Mouse (Mus musculus) forebrain, embryonic 10.5 days (tissue): ENCODE measurements at regions not wholly inside any gene's neighbourhood (a gene's known extent, or its start where the extent isn't known, plus 50 kb on each side); places are given as distances from the start of the nearest gene placed in this dataset.

Experiments
- DNase-seq: peaks from one replicate; pipeline ENCODE4 v3.0.0-alpha.2; 2017; ENCODE audit warnings: low spot score; ENCODE audit errors: extremely low spot score
- H3K27ac ChIP-seq: fragments of 300-500 bp; sonication (generic); 2 replicates; pipeline ENCODE4 v1.5.1; 2016; ENCODE audit warnings: mild to moderate bottlenecking
- H3K27me3 ChIP-seq: fragments of 300-500 bp; sonication (generic); 2 replicates; pipeline ENCODE4 v1.6.1; 2016; ENCODE audit warnings: mild to moderate bottlenecking; ENCODE audit not compliant: poor library complexity, severe bottlenecking
- H3K36me3 ChIP-seq: fragments of 300-500 bp; sonication (generic); replicated peaks from 2 replicates; pipeline ENCODE4 v1.6.1; 2016; ENCODE audit warnings: mild to moderate bottlenecking, moderate library complexity
- H3K4me1 ChIP-seq: fragments of 300-500 bp; sonication (generic); 2 replicates; pipeline ENCODE4 v1.6.1; 2016
- H3K4me3 ChIP-seq: fragments of 300-500 bp; sonication (generic); 2 replicates; pipeline ENCODE4 v1.5.1; 2016; ENCODE audit warnings: mild to moderate bottlenecking, moderate library complexity
- H3K9me3 ChIP-seq: fragments of 300-500 bp; sonication (generic); 2 replicates; pipeline ENCODE4 v1.6.1; 2016; ENCODE audit warnings: mild to moderate bottlenecking, moderate library complexity
- WGBS: fragments of 180-500 bp; shearing (Covaris S2); methylation state at CpG from one replicate; pipeline ENCODE4 v1.1.7; 2016; 5-methylcytosine and 5-hydroxymethylcytosine counted together

- WGBS: 94% methylated on average over 4 of the region's 4 CpGs
- no peak overlapping the region for H3K27ac ChIP-seq
- no peak for DNase-seq
Measured at GRCm38 (mm10) chr5:51679884-51680283, 112.4 kb upstream of the Ppargc1a start.

GRCm38 (mm10) chr5:51671190-51671589 lies 103.7 kb upstream of the Ppargc1a start:
- no peak for DNase-seq
- Histone ChIP-seq H3K27ac (no peak overlapping the region), H3K27me3 (no peaks in the 10 kb centered on the region), H3K36me3 (no peaks in the 10 kb centered on the region), H3K9me3 (no peaks in the 10 kb centered on the region), H3K4me3 (no peak overlapping the region), H3K4me1 (no peaks in the 10 kb centered on the region)
- WGBS: 94% methylated on average over 5 of the region's 5 CpGs

More at GRCm38 (mm10) chr5:51679884-51680283, 112.4 kb upstream of the Ppargc1a start:
- H3K4me3 ChIP-seq: no peak overlapping the region
- H3K27me3 ChIP-seq: no peaks in the 10 kb centered on the region
- H3K4me1 ChIP-seq: no peaks in the 10 kb centered on the region
- H3K36me3 ChIP-seq: no peaks in the 10 kb centered on the region
- no peaks in the 10 kb centered on the region for H3K9me3 ChIP-seq

- no peak overlapping the region for H3K27ac ChIP-seq
- no peak for DNase-seq
- H3K36me3 ChIP-seq: no peaks in the 10 kb centered on the region
- H3K27me3 ChIP-seq: no peaks in the 10 kb centered on the region
- no peak overlapping the region for H3K4me3 ChIP-seq
- no peaks in the 10 kb centered on the region for H3K4me1 ChIP-seq
- H3K9me3 ChIP-seq: no peaks in the 10 kb centered on the region
- WGBS: 91% methylated on average over 6 of the region's 6 CpGs
Measured at GRCm38 (mm10) chr5:51665241-51665640, 97.7 kb upstream of the Ppargc1a start.

GRCm38 (mm10) chr5:51658232-51658896 lies 90.8 kb upstream of the Ppargc1a start:
- H3K27me3 ChIP-seq: no peaks in the 10 kb centered on the region
- H3K4me3 ChIP-seq: no peak overlapping the region
- no peak overlapping the region for H3K27ac ChIP-seq
- H3K36me3 ChIP-seq: no peaks in the 10 kb centered on the region
- 58% methylated on average over 6 of the region's 6 CpGs for WGBS
- no peak for DNase-seq
- peaks cover 5% of the 10 kb centered on the region; the same call in 1 of the 2 replicates for H3K4me1 ChIP-seq
- H3K9me3 ChIP-seq: no peaks in the 10 kb centered on the region

GRCm38 (mm10) chr5:51653507-51653906 lies 86.0 kb upstream of the Ppargc1a start:
- no peaks in the 10 kb centered on the region for H3K36me3 ChIP-seq
- H3K27ac ChIP-seq: no peak overlapping the region
- H3K9me3 ChIP-seq: no peaks in the 10 kb centered on the region
- no peak for DNase-seq
- WGBS: 90% methylated on average over 2 of the region's 2 CpGs
- H3K4me1 ChIP-seq: peaks cover 4% of the 10 kb centered on the region; the same call in 1 of the 2 replicates
- H3K4me3 ChIP-seq: no peak overlapping the region
- no peaks in the 10 kb centered on the region for H3K27me3 ChIP-seq

- 82% methylated on average over 5 of the region's 5 CpGs for WGBS
- no peak overlapping the region for H3K4me3 ChIP-seq
- H3K9me3 ChIP-seq: no peaks in the 10 kb centered on the region
- H3K4me1 ChIP-seq: no peaks in the 10 kb centered on the region
- no peaks in the 10 kb centered on the region for H3K36me3 ChIP-seq
- no peaks in the 10 kb centered on the region for H3K27me3 ChIP-seq
- no peak for DNase-seq
- no peak overlapping the region for H3K27ac ChIP-seq
Measured at GRCm38 (mm10) chr5:51624400-51624799, 56.9 kb upstream of the Ppargc1a start.
